Mouse (Mus musculus) left cerebral cortex, postnatal 4 days (tissue): ENCODE results near the gene Ret. TPM values are rescaled to one million over a fixed set of nuclear protein-coding genes. Genes with fewer than 3 reads are reported as not detected.

Experiments
- DNase-seq: peaks from one replicate; pipeline ENCODE4 v3.0.0-alpha.2; 2022
- intact Hi-C: fragments of 180-260 bp; cut with DNase I; formaldehyde crosslinking; loops from one replicate; pipeline ENCODE4 v1.15.1; 2025
- total RNA-seq, 2 experiments: library from RNA; stranded (reverse); gene quantifications; 2 replicates each; pipeline ENCODE4 v1.2.3; 2021

Gene Ret
- total RNA-seq, 2 experiments from 2014 or later: 5.1 to 6.6 TPM

DNA sequence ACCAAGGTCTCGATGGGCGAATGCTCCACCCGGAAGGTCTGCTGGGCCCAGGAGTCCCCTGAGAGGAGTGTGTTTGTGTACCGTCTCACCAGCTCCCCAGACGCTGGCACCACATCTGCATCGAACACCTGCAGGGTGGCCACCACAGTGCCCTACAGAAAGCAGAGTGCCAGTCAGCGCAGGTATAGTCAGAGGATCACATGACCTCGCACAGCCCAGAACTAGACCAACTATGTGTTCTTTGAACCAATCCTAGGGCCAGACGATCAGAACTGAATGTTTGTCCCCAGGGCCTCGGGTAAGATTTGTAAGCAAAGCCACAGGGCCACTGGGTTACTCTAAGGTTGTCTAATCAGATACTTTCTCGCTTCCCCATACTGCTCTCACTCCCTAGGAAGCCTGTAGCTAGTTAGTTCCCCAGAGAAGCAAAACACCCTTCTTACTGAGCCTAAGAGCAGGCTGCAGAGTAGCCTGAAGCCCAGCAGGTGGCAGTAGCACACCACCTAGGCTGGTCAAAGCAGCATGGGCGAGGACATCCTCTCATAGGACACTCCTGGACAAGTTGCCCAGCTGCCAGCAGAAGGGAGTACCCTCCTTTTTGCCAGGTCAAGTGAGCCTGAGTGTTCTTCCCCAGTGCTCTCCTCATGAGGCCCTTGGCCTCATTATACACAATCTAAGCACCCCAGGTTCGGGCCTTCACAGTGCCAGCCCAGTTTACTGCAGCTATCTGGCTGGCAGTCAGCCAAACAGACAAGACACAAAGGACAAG, 18.0 kb downstream of the Ret start:
- peak; percentile 76 for DNase-seq
- intact Hi-C loops: loop anchor here (1.0 kb wide), 1 partner anchor 200 kb away; no protein-coding TSS in a partner anchor

DNA sequence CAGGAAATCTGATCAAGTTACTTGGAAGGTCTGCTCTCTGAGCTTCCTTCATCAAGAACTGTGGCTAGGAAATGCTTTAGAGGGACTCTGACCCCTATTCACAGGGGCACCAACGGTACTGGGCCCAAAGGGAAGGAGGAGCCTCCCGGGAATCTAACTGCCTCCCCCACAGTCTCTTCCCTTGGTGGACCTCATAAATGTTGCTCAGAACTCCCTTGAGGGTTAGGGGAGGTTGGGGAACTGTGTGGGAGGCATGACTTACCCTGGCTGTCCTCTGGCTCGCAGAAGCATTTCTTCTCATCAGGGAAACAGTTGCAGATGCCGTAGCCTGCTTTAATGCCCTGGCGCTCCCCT, 23.6 kb downstream of the Ret start:
- DNase-seq: no peak
- intact Hi-C loops: no loop called here

DNA sequence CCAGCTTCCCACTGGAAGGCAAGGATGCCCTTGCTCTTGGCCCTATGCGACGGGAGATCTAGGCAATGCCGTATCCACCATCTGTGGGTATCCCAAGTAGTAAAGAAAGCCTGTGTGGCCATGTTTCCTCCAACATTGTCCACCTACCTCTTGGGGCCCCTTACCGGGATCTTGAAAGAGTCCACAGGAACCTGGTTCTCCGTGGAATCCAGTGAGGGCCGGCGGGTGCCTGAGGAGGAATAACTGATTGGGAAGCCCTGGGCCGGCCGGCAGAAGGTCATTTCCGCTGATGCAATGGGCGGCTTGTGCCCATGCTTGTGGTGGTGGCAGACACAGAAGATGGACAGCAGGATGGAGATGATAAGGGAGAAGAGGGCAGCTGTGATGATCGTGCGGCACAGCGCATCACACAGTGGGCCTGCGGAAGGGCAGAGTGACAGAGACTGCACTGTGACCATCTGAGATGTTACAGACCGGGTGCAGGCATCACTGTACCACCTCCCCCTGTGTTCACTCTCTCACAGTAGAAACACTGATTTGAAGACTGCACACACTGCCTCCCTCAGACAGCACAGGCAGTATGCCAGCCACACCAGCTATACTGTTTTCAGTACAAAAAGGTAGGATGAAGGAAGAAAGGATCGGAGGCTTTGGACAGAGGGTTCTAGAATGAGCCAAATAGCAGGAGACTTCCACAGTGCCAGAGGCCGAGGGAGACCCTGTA, 24.1 kb downstream of the Ret start:
- intact Hi-C loops: no loop called here
- DNase-seq: no peak

DNA sequence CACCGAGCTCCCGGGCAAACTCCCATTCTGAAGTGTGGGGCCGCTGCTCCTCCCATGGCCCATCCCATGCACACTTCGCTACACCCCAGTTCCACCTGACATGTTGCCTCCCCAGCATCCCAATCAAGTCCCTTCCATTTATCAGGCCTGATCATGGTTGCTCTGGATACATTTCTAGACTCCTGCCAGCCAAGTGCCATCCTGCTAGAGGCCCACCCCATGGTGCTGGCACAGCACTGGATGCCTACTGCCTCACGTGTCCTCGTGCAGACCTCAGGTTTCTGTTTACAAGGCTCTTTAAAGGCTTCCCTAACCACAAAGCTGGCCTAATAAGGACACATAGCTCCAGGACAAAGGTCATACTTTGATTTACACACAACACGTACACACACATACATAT, 26.1 kb downstream of the Ret start:
- intact Hi-C loops: no loop called here
- DNase-seq: no peak

DNA sequence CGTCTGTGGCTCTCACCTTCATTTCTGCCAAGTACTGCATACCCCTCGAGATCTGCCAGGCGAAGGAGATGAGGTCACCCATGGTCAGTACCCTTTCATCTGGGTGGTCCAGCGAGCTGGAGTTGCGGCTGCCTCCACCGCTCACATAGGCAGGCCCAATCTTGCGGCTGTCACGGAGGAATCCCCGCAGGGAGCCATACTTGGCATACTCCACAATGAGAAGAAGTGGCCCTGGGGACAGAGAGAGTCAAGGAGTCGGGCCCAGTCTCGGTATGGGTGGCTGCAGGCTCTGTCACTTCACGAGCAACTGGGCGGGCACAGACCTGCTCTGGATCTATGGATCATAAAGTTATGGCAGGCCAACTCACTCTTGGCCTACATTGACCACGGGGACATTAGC, 29.4 kb downstream of the Ret start:
- intact Hi-C loops: no loop called here
- no peak for DNase-seq

DNA sequence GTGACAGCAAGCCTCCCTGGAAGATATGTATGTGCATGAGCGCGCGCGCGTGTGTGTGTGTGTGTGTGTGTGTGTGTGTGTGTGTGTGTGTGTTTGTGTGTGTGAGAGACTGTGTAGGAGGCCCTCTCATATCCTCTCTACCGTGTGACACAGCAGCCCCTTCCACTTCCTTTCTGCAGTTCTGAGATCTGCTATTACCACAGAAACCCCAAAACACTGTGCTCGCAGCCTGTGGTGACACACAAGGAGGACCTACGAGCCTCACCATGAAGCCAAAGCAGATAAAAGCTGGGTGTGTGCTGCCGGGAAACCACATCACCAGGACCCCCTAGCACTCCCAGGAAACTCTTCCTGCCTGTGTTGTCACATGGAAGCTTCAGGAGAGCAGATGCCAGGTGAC, 30.5 kb downstream of the Ret start:
- intact Hi-C loops: no loop called here
- no peak for DNase-seq

DNA sequence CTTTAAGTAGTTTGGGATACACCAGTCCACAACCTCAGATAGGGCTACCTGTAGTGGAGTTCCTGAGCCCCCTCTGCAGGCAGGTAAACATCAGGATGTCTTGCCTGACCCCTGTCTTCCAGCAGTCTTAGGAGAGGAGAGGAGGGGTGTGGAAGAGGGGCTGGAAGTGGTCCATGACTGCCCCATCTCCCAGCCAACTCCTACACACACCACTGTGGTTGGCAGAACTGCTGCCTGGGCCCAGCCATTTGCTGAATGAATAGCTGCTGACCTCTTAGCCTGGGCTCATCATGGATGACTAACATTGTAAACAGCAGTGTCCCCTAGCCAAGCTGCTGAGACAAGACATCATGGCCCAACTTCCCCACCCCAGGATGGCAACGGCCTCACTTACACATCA, 32.0 kb downstream of the Ret start:
- no peak for DNase-seq
- intact Hi-C loops: no loop called here

DNA sequence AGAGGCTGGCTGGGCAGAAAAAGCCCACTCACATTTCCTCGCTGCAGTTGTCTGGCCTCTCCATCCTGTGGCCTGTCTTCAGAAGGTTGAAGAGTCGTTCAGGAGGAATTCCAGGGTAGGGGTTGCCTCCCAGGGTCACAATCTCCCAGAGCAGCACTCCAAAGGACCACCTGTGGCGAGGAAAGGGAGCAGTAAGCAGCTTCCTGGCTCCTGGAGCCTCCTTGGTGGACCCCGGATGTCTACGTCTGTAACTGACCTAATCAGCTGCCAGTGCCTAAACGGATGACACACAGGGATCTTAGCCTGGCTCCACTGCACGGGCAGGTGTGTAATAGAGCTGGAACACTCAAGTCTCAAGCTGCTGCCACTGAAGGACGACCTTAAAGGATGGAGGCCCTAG, 32.8 kb downstream of the Ret start:
- DNase-seq: no peak
- intact Hi-C loops: no loop called here

DNA sequence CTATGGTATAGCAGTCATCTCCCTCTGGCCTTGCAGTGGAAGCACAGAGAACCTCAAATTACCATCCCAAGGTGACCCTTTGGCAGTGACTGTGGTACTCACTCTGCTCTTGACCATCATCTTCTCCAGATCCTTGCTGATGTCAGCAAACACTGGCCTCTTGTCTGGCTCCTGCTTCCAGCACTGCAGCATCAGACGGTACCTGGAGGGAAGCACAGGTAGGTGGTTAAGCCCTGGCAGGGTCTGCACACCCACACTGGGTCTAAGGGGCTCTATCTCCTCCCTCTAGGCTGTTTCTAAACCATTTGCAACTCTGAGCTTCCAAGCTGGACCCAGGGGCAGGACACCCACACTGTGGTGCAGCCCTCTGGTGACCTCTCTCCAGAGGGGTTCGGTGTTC, 34.4 kb downstream of the Ret start:
- intact Hi-C loops: no loop called here
- DNase-seq: no peak

DNA sequence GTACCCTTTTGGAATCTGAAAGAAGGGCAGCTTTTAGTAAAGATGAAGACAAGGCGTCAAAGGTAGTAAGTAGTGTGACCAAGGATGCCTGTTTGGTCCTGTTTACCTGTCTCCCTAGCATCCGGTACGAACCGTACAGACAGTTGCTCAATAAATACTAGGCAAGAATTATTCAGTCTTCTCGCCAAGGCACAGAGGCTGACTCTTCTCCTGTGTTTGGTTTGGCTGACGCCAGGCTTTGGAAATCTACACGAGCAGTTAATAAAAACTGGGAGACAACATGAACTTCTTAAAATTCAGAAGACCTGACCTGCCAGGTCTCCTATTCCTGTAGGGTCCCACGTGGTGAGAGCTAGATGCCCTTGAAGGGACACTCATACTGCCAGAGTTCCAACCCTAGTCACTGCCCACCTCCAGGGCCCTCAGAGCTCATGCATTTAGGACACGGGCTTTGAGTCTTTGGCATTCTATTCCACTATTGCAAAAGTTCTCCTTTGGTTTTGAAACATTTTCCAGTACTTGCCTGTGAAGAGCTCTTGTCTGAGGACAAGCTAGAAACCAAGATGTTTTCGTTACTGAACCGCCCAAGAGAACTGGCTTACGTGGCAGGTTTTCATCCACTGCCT, 34.9 kb downstream of the Ret start:
- intact Hi-C loops: no loop called here
- no peak for DNase-seq

DNA sequence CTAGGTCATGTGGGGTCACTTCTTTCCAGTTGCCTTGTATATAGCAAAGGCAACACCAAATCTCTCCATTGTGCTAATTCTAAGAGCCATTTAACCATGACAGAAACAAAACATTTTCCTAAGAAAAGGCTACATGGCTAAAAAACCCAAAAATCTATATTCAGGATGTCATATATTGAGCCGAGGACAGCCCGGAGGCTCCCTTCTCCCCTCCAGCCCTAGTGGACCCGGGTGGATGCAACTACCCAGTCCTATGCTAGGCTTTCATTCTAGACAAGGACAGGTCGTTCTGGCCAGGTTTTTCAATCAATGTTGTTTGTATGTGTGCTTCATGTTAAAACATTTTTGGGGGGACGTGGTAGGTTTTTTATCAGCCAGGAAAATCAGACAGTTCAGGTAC, 44.4 kb downstream of the Ret start:
- intact Hi-C loops: no loop called here
- no peak for DNase-seq

DNA sequence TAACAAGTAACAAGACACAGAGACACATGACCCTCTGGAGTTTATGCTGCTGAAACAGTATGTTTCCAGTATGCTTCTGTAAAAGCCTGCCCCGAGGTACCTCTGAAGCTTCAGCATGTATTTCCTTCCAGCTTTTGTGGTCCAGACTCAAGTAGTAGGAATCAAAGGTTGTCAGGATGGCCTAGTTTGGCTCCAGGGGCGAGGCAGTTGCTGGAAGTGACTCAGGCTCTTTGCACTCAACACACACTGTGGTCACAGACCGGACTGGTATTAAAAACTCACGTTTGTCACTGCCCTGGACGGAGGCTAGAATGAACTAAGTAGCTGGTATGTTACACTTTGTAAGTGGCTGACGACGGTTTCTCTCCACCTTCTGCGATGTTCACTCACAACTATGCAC, 46.5 kb downstream of the Ret start:
- no peak for DNase-seq
- intact Hi-C loops: no loop called here

DNA sequence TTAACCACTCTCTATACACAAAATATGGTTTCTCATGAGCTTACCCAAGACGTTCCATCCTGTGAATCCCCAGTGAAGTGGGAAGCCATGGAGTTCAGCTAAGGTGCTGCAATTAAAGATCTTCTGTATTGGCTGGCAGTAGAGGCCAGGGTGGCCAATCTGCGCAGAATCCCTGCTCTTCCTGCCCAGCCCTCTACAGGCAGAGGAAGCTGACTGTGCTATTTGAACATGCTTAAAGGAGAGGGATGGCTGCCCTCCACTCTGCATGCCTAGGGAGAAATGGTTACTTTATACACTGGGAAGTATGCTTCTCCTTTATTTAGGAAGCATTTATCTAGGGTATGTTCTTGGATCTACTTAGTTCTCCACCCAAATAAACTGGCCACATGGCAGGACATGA, 47.0 kb downstream of the Ret start:
- DNase-seq: no peak
- intact Hi-C loops: no loop called here

DNA sequence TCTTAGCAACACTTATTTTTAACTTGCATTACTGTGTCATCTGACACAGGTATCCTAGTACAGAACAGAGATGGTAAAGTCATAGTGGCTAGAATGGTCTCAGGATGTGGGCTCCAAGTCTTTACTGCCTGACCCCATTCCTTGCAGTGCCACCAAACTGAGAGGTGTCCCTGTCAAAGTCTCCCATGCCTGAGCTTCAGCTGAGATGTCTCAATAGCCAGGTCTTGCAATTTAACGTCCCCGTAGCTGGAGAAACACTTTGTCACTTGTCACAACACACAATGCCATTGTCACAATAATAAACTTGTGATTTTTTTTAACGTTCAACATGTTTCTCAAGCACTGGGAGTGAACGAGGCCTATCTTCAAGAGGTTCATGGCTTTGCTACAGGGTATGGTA, 47.4 kb downstream of the Ret start:
- intact Hi-C loops: no loop called here
- no peak for DNase-seq

DNA sequence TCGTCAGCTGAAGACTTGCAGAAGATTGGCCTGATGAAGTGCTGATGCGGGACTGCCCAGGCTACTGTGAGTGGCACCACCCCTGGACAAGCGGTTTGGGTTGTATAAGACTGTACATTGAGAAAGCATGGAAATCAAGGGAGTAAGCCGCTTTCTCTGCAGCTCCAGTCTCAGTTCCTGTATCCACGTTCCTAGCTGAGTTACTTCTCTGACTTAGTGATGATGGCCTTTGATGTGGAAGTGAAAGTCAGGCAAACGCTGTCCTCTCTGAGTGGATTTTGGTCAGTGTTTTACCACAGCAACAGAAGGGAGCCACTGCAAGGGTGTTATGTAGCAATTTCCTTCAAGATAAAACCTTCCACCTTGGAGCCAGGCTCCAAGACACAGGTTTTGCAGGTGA, 56.6 kb downstream of the Ret start:
- no peak for DNase-seq

DNA sequence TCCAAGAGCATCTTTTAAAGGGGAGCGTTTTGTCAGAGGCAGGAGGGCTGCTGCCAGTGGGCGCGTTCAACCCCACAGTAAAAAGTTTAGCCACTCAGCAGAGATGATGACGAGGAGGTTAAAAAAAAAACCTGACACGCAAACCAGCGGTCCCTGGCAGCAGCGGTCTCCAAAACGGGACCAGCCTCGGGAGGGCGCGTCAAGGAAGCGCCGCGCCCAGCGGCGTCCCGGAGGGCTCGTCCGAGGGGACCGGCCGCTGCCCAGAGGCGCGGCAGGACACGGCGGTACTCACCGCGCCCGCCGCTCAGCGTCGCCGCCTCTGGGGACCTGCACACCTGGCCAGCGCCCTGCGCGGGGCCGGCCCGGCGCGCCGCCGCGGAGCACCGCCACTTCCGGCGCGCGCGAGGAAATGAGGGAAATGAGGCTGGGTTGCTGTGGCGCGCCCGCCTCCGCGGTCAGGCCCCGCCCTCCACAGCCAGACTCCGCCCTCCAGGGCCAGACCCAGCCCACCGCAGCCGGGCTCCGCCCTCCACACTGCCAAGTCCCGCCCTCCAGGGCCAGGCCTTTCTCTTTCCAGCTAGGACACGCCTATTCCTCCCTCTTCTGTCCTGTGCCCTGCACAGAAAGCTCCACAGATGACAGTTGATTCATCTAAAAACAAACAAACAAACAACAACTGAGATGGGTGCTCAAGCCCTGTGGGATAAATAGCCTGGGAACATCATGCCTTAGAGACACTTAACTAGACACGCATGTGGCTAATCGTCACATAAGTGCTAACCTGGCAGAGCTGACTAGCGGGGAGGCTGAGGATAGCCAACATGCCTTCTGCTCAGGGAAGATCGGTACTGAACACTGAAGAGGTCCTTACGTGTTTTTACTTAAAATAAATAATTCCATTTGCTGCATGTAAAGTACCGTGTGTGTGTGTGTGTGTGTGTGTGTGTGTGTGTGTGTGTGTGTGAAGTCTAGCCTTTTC, 58.5 kb downstream of the Ret start, which contains the start of gene Csgalnact2:
Gene Csgalnact2 (minus strand): TSS at position 410 of the 979 bp plus-strand sequence.
- peak; percentile 94 for DNase-seq
- intact Hi-C loops: no loop called here

More for the DNA sequence above, 56.6 kb downstream of the Ret start:
- intact Hi-C loops: no loop called here

DNA sequence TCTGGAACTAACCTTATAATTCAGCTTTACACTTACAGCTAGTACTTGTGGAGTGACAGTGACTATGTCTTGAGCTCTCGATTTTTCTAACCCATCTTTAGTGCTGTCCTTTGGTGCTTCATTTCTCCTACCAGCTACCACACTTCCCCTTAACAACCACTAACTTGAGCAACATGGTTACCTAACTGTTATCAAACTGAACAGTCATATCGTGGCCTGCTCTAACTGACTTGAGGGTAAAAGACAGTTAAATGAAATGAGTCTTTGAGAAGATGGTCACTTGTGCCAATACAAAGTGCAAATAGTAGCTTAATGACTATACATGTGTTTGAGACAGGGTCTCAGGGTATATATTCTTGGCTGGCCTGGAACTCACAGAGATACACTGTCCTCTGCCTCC, 60.4 kb downstream of the Ret start:
- no peak for DNase-seq
- intact Hi-C loops: no loop called here

DNA sequence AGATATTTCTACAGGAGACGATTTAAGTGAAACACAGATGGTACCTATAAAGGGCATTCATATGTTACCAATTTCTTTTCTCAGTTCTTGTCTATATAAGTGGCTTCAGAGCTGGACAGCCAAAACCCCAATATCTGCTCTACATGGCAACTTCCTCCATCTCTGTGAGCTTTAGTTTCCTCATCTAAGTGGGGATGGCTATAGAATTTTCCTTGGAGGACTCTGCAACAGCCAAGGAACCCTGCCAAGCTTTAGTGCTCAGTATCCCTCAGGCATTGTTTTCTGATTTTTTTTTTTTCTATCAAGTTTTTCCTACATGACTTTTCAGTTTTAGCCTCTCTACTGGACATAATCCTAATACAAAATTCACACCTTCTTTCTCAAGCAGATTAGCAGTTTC, 63.1 kb downstream of the Ret start:
- intact Hi-C loops: no loop called here
- DNase-seq: no peak

DNA sequence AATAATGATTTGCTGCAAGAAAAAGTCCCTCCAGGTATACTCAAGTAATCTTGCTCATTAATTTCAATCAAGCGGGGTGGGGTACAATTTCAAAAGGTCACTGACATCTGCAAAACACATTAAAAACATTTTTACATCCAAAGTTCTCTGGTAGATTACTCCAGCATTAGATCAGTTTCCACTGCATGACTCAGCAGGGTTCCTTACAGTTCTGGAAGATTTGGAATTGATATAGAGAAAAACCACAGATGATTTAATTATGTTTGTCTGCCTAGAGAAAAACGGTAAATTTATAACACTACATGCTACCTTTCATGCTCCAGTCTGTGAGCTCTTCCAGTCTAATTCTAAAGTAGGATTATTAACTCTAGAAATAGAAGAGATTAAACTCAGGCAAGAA, 67.5 kb downstream of the Ret start:
- DNase-seq: no peak
- intact Hi-C loops: no loop called here

DNA sequence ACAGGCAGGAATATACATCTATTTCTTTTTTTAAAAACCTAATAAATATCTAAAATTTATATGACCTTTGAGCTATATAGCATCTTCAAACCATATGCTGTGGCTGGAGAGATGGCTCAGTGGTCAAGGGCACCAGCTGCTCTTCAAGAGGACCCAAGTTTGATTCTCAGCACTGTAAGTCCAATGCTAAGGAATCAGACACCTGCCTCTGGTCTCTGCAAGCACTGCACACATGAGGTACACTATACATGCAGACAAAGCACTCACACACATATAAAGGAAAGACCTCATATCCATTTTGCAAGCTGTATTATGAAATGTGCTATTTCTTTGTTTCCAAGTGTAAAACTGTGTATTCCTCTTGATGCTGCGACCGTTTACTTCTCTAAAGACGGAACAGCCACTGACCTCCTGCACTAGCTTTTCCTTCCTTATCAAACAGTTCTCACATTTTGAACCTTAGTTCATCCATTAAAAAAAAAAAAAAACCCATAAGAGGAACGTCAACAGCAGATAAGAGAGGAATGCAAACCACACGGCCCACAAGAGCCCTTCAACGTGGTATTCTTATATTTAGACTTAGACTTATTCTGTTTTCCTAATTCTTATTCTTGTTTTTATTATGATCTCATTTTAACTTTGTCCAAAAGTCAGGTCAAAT, 69.6 kb downstream of the Ret start:
- intact Hi-C loops: no loop called here
- no peak for DNase-seq
